Mouse (Mus musculus): Measurements from ENCODE around the gene Grin2c. TPM values are rescaled to one million over a fixed set of nuclear protein-coding genes. Genes with fewer than 3 reads are reported as not detected.

Gene Grin2c
- polyA plus RNA-seq, 1 experiment from 2014 or later: not detected

DNA sequence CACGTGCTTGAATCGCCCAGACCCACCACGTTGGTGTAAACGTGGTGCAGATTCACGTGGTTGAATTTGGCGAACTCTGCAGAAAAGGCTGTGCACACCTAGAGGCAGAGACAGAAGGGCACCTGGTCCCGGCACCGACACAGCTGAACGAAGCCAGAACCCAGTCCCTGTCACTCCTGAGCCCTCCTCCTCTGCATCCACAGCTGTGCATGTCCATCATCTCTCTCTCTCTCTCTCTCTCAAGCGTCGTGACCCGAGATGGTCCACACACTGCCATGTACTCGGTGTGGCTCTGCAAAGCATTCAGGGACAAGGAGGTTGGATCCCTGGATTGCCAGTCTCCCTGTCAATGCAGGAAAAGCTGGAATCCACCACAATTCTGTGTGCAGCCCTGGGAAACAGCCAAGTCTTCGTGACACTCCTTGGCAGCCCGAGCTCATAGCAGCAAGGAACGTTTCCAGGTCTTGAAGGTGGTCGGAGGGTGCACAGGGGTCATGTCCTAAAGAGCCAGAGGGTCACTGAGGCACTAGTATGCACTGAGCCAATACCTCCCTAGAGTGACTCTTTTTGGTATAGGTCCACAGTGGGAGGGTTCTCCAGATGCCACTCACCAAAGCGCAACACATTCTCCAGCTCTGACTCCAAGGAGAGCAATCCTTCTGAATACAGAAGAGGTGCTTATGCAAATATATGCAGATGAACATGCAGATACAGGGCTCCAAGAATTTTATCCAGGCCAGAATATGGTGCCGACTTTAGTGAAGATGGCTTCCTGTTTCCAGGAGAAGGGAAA is 19.4 kb upstream of the Grin2c start:
- Histone ChIP-seq H3K4me1 (replicated peaks; ENCODE audit: control insufficient read depth, insufficient read depth, low read length) (no peaks in the 10 kb centered on the region), H3K9ac (ENCODE audit: low read depth, low read length) (no peak overlapping the region), H3K9me3 (ENCODE audit: control insufficient read depth) (no peaks in the 10 kb centered on the region), H3K4me2 (replicated peaks; ENCODE audit: low read depth) (no peak overlapping the region), H3K36me3 (ENCODE audit: control insufficient read depth, insufficient read depth) (no peaks in the 10 kb centered on the region; the same call in 1 of the 2 replicates), H3K27ac (ENCODE audit: low read depth, low read length) (no peak overlapping the region), H3K4me3 (ENCODE audit: low read depth, low read length) (no peak overlapping the region), H3K27me3 (replicated peaks; ENCODE audit: control insufficient read depth, insufficient read depth, low read length) (no peaks in the 10 kb centered on the region)
- no peak for ATAC-seq
- no peak for TF ChIP-seq CTCF (IDR thresholded peaks at IDR 0.05; ENCODE audit: low read depth)
- 76% methylated on average over 19 of the region's 19 CpGs for WGBS

DNA sequence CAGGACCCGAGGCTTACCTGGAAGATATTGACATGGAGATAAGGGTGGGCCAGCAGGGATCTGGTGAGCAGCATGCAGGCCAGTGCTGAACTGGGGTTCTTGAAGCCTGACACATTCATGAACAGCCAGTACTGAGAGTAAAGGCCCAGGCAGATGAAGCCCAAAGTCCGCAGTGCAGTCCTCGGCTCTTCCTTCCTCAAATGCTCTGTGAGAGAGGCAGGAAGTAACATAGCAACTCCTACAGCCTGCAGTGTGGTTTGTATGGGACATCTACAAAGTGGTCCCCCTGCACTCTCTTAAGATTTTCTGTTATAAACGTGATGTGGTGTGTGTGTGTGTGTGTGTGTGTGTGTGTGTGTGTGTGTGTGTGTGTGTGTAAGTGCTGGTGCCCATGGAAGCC is 18.2 kb upstream of the Grin2c start:
- no peak for TF ChIP-seq CTCF (IDR thresholded peaks at IDR 0.05; ENCODE audit: low read depth)
- Histone ChIP-seq H3K9me3 (ENCODE audit: control insufficient read depth) (no peaks in the 10 kb centered on the region), H3K27ac (ENCODE audit: low read depth, low read length) (no peak overlapping the region), H3K36me3 (ENCODE audit: control insufficient read depth, insufficient read depth) (no peaks in the 10 kb centered on the region; the same call in 1 of the 2 replicates), H3K27me3 (replicated peaks; ENCODE audit: control insufficient read depth, insufficient read depth, low read length) (no peaks in the 10 kb centered on the region), H3K4me2 (replicated peaks; ENCODE audit: low read depth) (no peak overlapping the region), H3K4me1 (replicated peaks; ENCODE audit: control insufficient read depth, insufficient read depth, low read length) (no peaks in the 10 kb centered on the region), H3K4me3 (ENCODE audit: low read depth, low read length) (no peak overlapping the region), H3K9ac (ENCODE audit: low read depth, low read length) (no peak overlapping the region)
- no peak for ATAC-seq
- 41% methylated on average over 4 of the region's 4 CpGs for WGBS

GRCm38 (mm10) chr11:115283891-115284620 is 17.0 kb upstream of the Grin2c start:
- Histone ChIP-seq H3K4me3 (ENCODE audit: low read depth, low read length) (no peak overlapping the region), H3K27me3 (replicated peaks; ENCODE audit: control insufficient read depth, insufficient read depth, low read length) (no peaks in the 10 kb centered on the region), H3K9ac (ENCODE audit: low read depth, low read length) (no peak overlapping the region), H3K9me3 (ENCODE audit: control insufficient read depth) (no peaks in the 10 kb centered on the region), H3K4me1 (replicated peaks; ENCODE audit: control insufficient read depth, insufficient read depth, low read length) (no peaks in the 10 kb centered on the region), H3K36me3 (ENCODE audit: control insufficient read depth, insufficient read depth) (no peaks in the 10 kb centered on the region; the same call in 1 of the 2 replicates), H3K4me2 (replicated peaks; ENCODE audit: low read depth) (no peak overlapping the region), H3K27ac (ENCODE audit: low read depth, low read length) (no peak overlapping the region)
- TF ChIP-seq CTCF (IDR thresholded peaks at IDR 0.05; ENCODE audit: low read depth): no peak
- WGBS: 84% methylated on average over 12 of the region's 12 CpGs
- ATAC-seq: no peak

DNA sequence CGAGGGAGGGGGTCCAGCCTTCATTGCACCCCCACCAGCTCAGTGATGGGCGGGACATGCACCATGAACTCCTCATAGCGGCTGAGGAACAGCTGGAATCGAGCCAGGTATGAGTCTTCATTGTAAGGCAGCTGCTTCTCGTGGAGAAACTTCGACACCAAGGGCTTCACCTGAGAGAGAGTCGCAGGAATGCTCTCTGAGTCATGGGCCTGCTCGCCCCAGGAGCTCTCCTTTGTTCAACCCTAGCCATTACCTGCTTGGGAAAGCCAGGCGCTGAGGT is 16.4 kb upstream of the Grin2c start:
- WGBS: 75% methylated on average over 9 of the region's 9 CpGs
- no peak for ATAC-seq
- Histone ChIP-seq H3K27ac (ENCODE audit: low read depth, low read length) (no peak overlapping the region), H3K27me3 (replicated peaks; ENCODE audit: control insufficient read depth, insufficient read depth, low read length) (no peaks in the 10 kb centered on the region), H3K9ac (ENCODE audit: low read depth, low read length) (no peak overlapping the region), H3K4me3 (ENCODE audit: low read depth, low read length) (no peak overlapping the region), H3K4me1 (replicated peaks; ENCODE audit: control insufficient read depth, insufficient read depth, low read length) (no peaks in the 10 kb centered on the region), H3K36me3 (ENCODE audit: control insufficient read depth, insufficient read depth) (no peaks in the 10 kb centered on the region; the same call in 1 of the 2 replicates), H3K9me3 (ENCODE audit: control insufficient read depth) (no peaks in the 10 kb centered on the region), H3K4me2 (replicated peaks; ENCODE audit: low read depth) (no peak overlapping the region)
- no peak for TF ChIP-seq CTCF (IDR thresholded peaks at IDR 0.05; ENCODE audit: low read depth)

DNA sequence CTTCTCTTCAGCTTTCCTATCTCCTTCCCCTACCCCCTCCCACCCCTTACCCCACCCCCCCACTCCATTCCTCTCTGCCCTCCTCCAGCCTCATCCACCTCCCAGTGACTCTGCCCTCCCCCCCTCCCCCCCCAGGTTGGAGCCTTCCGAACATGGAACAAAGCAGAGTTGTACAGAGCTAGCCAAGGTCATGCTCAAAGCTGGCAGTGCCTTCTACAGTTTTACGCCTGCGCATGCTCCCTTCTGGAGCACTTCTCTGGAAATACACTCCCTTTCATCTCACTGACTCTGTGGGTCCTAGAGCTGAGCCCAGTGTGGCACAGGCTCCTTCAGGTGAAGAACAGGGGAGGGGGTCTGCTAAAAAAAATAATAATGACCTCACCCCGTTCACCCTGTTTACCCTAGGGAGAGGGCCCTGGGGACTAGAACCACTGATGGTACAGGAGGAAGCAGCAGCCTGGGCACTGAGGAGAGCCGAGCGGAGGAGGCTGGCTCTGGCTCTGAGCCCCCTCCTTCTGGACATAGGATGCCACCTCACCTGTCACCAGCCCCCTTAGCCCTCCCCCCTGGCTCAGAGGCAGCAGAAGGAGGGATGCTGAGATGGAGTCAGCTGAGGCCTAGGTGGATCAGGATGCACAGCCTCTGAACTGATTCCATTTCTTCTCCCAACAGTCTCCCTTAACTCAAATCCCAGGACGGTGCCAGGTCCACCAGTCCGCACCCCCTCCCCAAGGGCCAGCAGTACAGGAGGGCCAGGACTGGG is 15.9 kb upstream of the Grin2c start:
- Histone ChIP-seq H3K27me3 (replicated peaks; ENCODE audit: control insufficient read depth, insufficient read depth, low read length) (no peaks in the 10 kb centered on the region), H3K4me3 (ENCODE audit: low read depth, low read length) (no peak overlapping the region), H3K4me2 (replicated peaks; ENCODE audit: low read depth) (no peak overlapping the region), H3K4me1 (replicated peaks; ENCODE audit: control insufficient read depth, insufficient read depth, low read length) (no peaks in the 10 kb centered on the region), H3K27ac (ENCODE audit: low read depth, low read length) (no peak overlapping the region), H3K9me3 (ENCODE audit: control insufficient read depth) (no peaks in the 10 kb centered on the region), H3K36me3 (ENCODE audit: control insufficient read depth, insufficient read depth) (no peaks in the 10 kb centered on the region; the same call in 1 of the 2 replicates), H3K9ac (ENCODE audit: low read depth, low read length) (no peak overlapping the region)
- no peak for ATAC-seq
- WGBS: 84% methylated on average over 8 of the region's 8 CpGs
- no peak for TF ChIP-seq CTCF (IDR thresholded peaks at IDR 0.05; ENCODE audit: low read depth)

DNA sequence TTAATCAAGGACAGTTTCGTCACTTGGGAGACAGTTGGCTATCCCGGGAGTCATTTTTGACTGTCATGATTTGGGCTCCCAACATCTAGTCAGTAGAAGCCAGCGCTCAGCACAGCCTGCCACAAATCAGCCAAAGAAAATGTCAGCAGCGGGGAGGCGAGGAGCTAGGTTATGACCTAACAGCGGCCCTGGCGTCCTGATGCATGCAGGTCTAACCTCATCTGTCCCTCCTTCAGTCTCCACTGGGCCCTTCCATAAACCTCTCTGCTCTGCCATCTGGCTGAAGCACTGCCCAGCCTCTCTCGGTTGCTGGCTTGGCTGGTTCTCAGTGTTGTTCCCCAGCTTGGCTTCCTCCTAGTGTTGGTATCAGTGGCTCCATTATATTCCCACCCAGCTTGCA is 15.3 kb upstream of the Grin2c start:
- H3K4me1 ChIP-seq (replicated peaks; ENCODE audit: control insufficient read depth, insufficient read depth, low read length): no peaks in the 10 kb centered on the region
- no peaks in the 10 kb centered on the region for H3K27me3 ChIP-seq (replicated peaks; ENCODE audit: control insufficient read depth, insufficient read depth, low read length)
- no peak overlapping the region for H3K27ac ChIP-seq (ENCODE audit: low read depth, low read length)
- no peak overlapping the region for H3K4me3 ChIP-seq (ENCODE audit: low read depth, low read length)
- H3K9ac ChIP-seq (ENCODE audit: low read depth, low read length): no peak overlapping the region
- no peaks in the 10 kb centered on the region for H3K9me3 ChIP-seq (ENCODE audit: control insufficient read depth)
- no peak overlapping the region for H3K4me2 ChIP-seq (replicated peaks; ENCODE audit: low read depth)
- no peak for TF ChIP-seq CTCF (IDR thresholded peaks at IDR 0.05; ENCODE audit: low read depth)
- no peaks in the 10 kb centered on the region; the same call in 1 of the 2 replicates for H3K36me3 ChIP-seq (ENCODE audit: control insufficient read depth, insufficient read depth)
- WGBS: 77% methylated on average over 8 of the region's 8 CpGs
- no peak for ATAC-seq
